Comparison of ENCODE assay signal across 24 mouse cellular contexts in genomic region chr13:113448378-113448777, GRCm38 (mm10).
DNase-seq lines count a peak whose midpoint lies in the region; ATAC-seq and TF ChIP-seq lines count a peak whose summit lies in the region.
"Had no signal": no experiment of that assay in that cellular context is flagged by ENCODE, and none has a peak within 500 bp of the region (broad histone marks: within the 10 kb centered on the region; RNA-seq: fewer than 3 reads in every experiment).

No protein-coding gene starts in this region.

- peak; percentile 50 for ATAC-seq in megakaryocyte progenitor cell, adult 5-6 weeks (replicated peaks; ENCODE audit: poor library complexity)
- ATAC-seq: forebrain, embryonic 15.5 days; Patski had no signal

- H3K27ac ChIP-seq in CH12.LX (ENCODE audit: insufficient read depth, low read depth), result no peak overlapping the region
- no peak overlapping the region for H3K27ac ChIP-seq in MEL (ENCODE audit: control insufficient read depth, low read depth, low read length)
- H3K27ac ChIP-seq: embryonic facial prominence, embryonic 12.5 days; embryonic facial prominence, embryonic 15.5 days; forebrain, embryonic 12.5 days; forebrain, embryonic 15.5 days; hindbrain, embryonic 12.5 days; hindbrain, embryonic 15.5 days had no signal

- DNase-seq in heart, adult 11 months, result peak; percentile 28
- DNase-seq in heart, adult 18-20 months, result no peak
- peak; percentile 10 for DNase-seq in CH12.LX (ENCODE audit: extremely low read depth)
- no peak for DNase-seq in MEL (ENCODE audit: low read depth, low spot score)
- DNase-seq in lung, postnatal 36 days, result no peak
- DNase-seq in urinary bladder, postnatal 14 days (ENCODE audit: low spot score), result no peak
- DNase-seq: adrenal gland, adult 2 months; adrenal gland, postnatal 14 days; B cell, adult 2 months; cerebellum, adult 11 months; cerebellum, adult 2 months; cerebellum, adult 9-11 months; cerebellum, postnatal 25 days; embryo, embryonic 11 days; gastrocnemius, postnatal 25 days had no signal

- H3K36me3 ChIP-seq in CH12.LX (replicated peaks in 1 of 2; ENCODE audit: control insufficient read depth in 1 of 2, insufficient read depth in 1 of 2, low read length in 1 of 2), result no peaks in the 10 kb centered on the region
- no peaks in the 10 kb centered on the region for H3K36me3 ChIP-seq in MEL (ENCODE audit: control insufficient read depth in 1 of 2, insufficient read depth in 2 of 2, low read length in 2 of 2)
- H3K36me3 ChIP-seq: embryonic facial prominence, embryonic 12.5 days; embryonic facial prominence, embryonic 15.5 days; forebrain, embryonic 12.5 days; forebrain, embryonic 15.5 days; hindbrain, embryonic 12.5 days; hindbrain, embryonic 15.5 days had no signal

- TF ChIP-seq CTCF in CH12.LX (conservative IDR thresholded peaks at IDR 0.05 in 1 of 2, IDR thresholded peaks at IDR 0.05 in 1 of 2; ENCODE audit: low read depth in 2 of 2, low read length in 2 of 2), result no peak
- no peak for TF ChIP-seq CTCF in MEL (IDR thresholded peaks at IDR 0.05 in 2 of 3, conservative IDR thresholded peaks at IDR 0.05 in 1 of 3; ENCODE audit: control insufficient read depth in 1 of 3, insufficient read depth in 1 of 3, low read depth in 2 of 3, low read length in 3 of 3, poor library complexity in 1 of 3, severe bottlenecking in 1 of 3)

- H3K79me2 ChIP-seq in CH12.LX (replicated peaks; ENCODE audit: control insufficient read depth, extremely low read depth, insufficient read depth, poor library complexity, severe bottlenecking) (no peaks in the 10 kb centered on the region), MEL (ENCODE audit: control insufficient read depth, insufficient read depth, low read length, poor library complexity) (no peaks in the 10 kb centered on the region)

- H3K4me1 ChIP-seq in CH12.LX (ENCODE audit: control insufficient read depth in 1 of 2, insufficient read depth in 2 of 2) (no peaks in the 10 kb centered on the region), MEL (ENCODE audit: control insufficient read depth in 1 of 2, insufficient read depth in 2 of 2, low read length in 2 of 2) (no peaks in the 10 kb centered on the region)
- H3K4me1 ChIP-seq: embryonic facial prominence, embryonic 12.5 days; embryonic facial prominence, embryonic 15.5 days; forebrain, embryonic 12.5 days; forebrain, embryonic 15.5 days; hindbrain, embryonic 15.5 days had no signal

- H3K9ac ChIP-seq in CH12.LX (ENCODE audit: insufficient read depth, low read depth) (no peak overlapping the region), MEL (ENCODE audit: control insufficient read depth, low read depth, low read length, poor library complexity, severe bottlenecking) (no peak overlapping the region)
- H3K9ac ChIP-seq: embryonic facial prominence, embryonic 12.5 days; embryonic facial prominence, embryonic 15.5 days; forebrain, embryonic 12.5 days; forebrain, embryonic 15.5 days; hindbrain, embryonic 12.5 days; hindbrain, embryonic 15.5 days had no signal

- TF ChIP-seq RAD21 in CH12.LX (IDR thresholded peaks at IDR 0.05; ENCODE audit: low read depth, low read length), result no peak
- TF ChIP-seq RAD21 in MEL (IDR thresholded peaks at IDR 0.05; ENCODE audit: low read depth, low read length), result no peak

- H3K4me3 ChIP-seq in CH12.LX (replicated peaks in 1 of 3; ENCODE audit: low read depth in 2 of 3, low read length in 2 of 3, poor library complexity in 1 of 3) (no peak overlapping the region), MEL (ENCODE audit: control insufficient read depth in 1 of 2, insufficient read depth in 1 of 2, low read depth in 2 of 2, low read length in 2 of 2) (no peak overlapping the region)
- H3K4me3 ChIP-seq: embryonic facial prominence, embryonic 12.5 days; embryonic facial prominence, embryonic 15.5 days; forebrain, embryonic 12.5 days; forebrain, embryonic 15.5 days; hindbrain, embryonic 12.5 days; hindbrain, embryonic 15.5 days had no signal

- TF ChIP-seq EP300 in CH12.LX (IDR thresholded peaks at IDR 0.05; ENCODE audit: low read length) (no peak), MEL (IDR thresholded peaks at IDR 0.05; ENCODE audit: low read depth in 1 of 2, low read length in 2 of 2) (no peak)

- in situ Hi-C loops in CH12.LX (cut with MboI; ENCODE audit: low pct_ligation_motif_present, low pct_unique_long_range_greater_than_20kb, low sequenced_read_pairs), result no loop called here

- H3K27me3 ChIP-seq in CH12.LX (replicated peaks) (no peaks in the 10 kb centered on the region), MEL (ENCODE audit: control insufficient read depth in 1 of 2, insufficient read depth in 2 of 2, low read length in 2 of 2) (no peaks in the 10 kb centered on the region)
- H3K27me3 ChIP-seq: embryonic facial prominence, embryonic 12.5 days; embryonic facial prominence, embryonic 15.5 days; forebrain, embryonic 12.5 days; forebrain, embryonic 15.5 days; hindbrain, embryonic 12.5 days; hindbrain, embryonic 15.5 days; Patski had no signal

- H3K9me3 ChIP-seq in CH12.LX (replicated peaks; ENCODE audit: low read length) (no peaks in the 10 kb centered on the region), MEL (replicated peaks; ENCODE audit: insufficient read depth, low read length) (no peaks in the 10 kb centered on the region)
- H3K9me3 ChIP-seq: embryonic facial prominence, embryonic 12.5 days; embryonic facial prominence, embryonic 15.5 days; forebrain, embryonic 12.5 days; forebrain, embryonic 15.5 days; hindbrain, embryonic 12.5 days; hindbrain, embryonic 15.5 days had no signal

- TF ChIP-seq POLR2A in CH12.LX (IDR thresholded peaks at IDR 0.05; ENCODE audit: low read depth, low read length) (no peak), MEL (IDR thresholded peaks at IDR 0.05; ENCODE audit: control insufficient read depth in 1 of 2, insufficient read depth in 1 of 2, low read depth in 1 of 2, low read length in 2 of 2, poor library complexity in 1 of 2) (no peak)

- dilution Hi-C loops in CH12.LX (cut with MboI; ENCODE audit: extremely low pct_ligation_motif_present, extremely low pct_unique_long_range_greater_than_20kb, low sequenced_read_pairs), result no loop called here

- no peak overlapping the region for H3K4me2 ChIP-seq in CH12.LX (ENCODE audit: insufficient read depth, low read depth, poor library complexity, severe bottlenecking)
- H3K4me2 ChIP-seq: embryonic facial prominence, embryonic 12.5 days; embryonic facial prominence, embryonic 15.5 days; forebrain, embryonic 12.5 days; forebrain, embryonic 15.5 days; heart, embryonic 11.5 days; hindbrain, embryonic 12.5 days; hindbrain, embryonic 15.5 days had no signal

TF ChIP-seq in CH12.LX, 34 proteins besides CTCF, POLR2A, EP300 and RAD21:
- TF ChIP-seq MXI1 (IDR thresholded peaks at IDR 0.05; ENCODE audit: low read depth, low read length), result no peak
- peak; percentile 43; the same call in 1 of the 2 replicates for TF ChIP-seq ELF1 (IDR thresholded peaks at IDR 0.05; ENCODE audit: low read depth, low read length)
- no peak for TF ChIP-seq RCOR1 (conservative IDR thresholded peaks at IDR 0.05; ENCODE audit: low read depth, low read length)
- TF ChIP-seq MAX (IDR thresholded peaks at IDR 0.05; ENCODE audit: low read length), result no peak
- no peak for TF ChIP-seq UBTF (IDR thresholded peaks at IDR 0.05; ENCODE audit: low read depth, low read length)
- TF ChIP-seq ZNF384 (IDR thresholded peaks at IDR 0.05; ENCODE audit: low read depth, low read length), result peak; percentile 90
- no peak for TF ChIP-seq ZMIZ1 (IDR thresholded peaks at IDR 0.05; ENCODE audit: low read depth, low read length)
- TF ChIP-seq SMC3 (IDR thresholded peaks at IDR 0.05; ENCODE audit: low read depth, low read length), result no peak
- TF ChIP-seq CHD1 (IDR thresholded peaks at IDR 0.05; ENCODE audit: low read depth, low read length), result no peak
- no peak for TF ChIP-seq ZKSCAN1 (IDR thresholded peaks at IDR 0.05; ENCODE audit: borderline replicate concordance, low read depth, low read length)
- TF ChIP-seq HCFC1 (IDR thresholded peaks at IDR 0.05; ENCODE audit: low read depth, low read length), result no peak
- TF ChIP-seq BHLHE40 (IDR thresholded peaks at IDR 0.05; ENCODE audit: low read depth, low read length), result no peak
- no peak for TF ChIP-seq MEF2A (IDR thresholded peaks at IDR 0.05; ENCODE audit: borderline replicate concordance, low read depth, low read length)
- TF ChIP-seq IRF4 (IDR thresholded peaks at IDR 0.05; ENCODE audit: low read depth, low read length), result no peak
TF ChIP-seq in CH12.LX: peak in this region for 2.

TF ChIP-seq in MEL, 35 proteins besides CTCF, POLR2A, EP300 and RAD21:
- TF ChIP-seq ZNF384 (IDR thresholded peaks at IDR 0.05; ENCODE audit: low read depth, low read length) (0 out of 2 replicates have a peak, but pooled peaks have one; percentile 26), ELF1 (IDR thresholded peaks at IDR 0.05; ENCODE audit: low read depth, low read length) (no peak), USF1 (IDR thresholded peaks at IDR 0.05; ENCODE audit: low read depth, low read length) (no peak), GATA1 (IDR thresholded peaks at IDR 0.05; ENCODE audit: low read depth, low read length) (no peak)

Comparison
In these comparisons a context has a peak if more than half of its experiments do, and no peak if none do; other contexts are left out.
1. DNase-seq: peak in heart, adult 11 months (single experiment) and CH12.LX (single experiment); none in heart, adult 18-20 months (0 of 2), MEL (single experiment), lung, postnatal 36 days (single experiment) and urinary bladder, postnatal 14 days (single experiment).